Comparison of ENCODE assay signal across 12 mouse cellular contexts in the genomic region with DNA sequence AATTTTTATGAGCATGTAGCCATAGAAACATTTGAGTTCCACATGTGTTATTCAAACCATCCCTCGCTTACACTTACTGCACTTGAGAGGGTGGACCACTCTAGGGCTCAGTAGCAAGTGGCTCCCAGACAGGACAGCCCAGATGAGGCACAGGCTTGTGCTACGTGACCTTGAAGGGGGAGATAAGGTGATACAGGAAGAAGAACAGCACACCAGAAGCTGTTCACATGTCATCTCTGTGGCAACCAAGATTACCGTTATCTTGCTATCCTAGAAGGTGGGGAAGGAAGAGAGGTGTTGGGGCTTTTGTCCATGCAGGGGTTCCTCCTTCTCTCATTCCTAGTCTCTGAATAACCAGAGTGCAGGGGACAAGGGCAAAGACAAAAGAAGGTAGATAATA. TPM values are rescaled to one million over a fixed set of nuclear protein-coding genes. Genes with fewer than 3 reads are reported as not detected.
A peak's percentile ranks its signal among the peaks of the same experiment; 100 is the strongest.
DNase-seq lines count a peak whose midpoint lies in the region; ATAC-seq and TF ChIP-seq lines count a peak whose summit lies in the region.
"Had no signal": no experiment of that assay in that cellular context is flagged by ENCODE, and none has a peak within 500 bp of the region (broad histone marks: within the 10 kb centered on the region; RNA-seq: fewer than 3 reads in every experiment).

No protein-coding gene starts in this region.

- no peak for TF ChIP-seq CTCF in heart, adult 2 months (IDR thresholded peaks at IDR 0.05)

- peaks cover 39% of the 10 kb centered on the region for H3K4me1 ChIP-seq in heart, adult 2 months (ENCODE audit: control insufficient read depth, insufficient read depth, low read length)
- H3K4me1 ChIP-seq in lung, embryonic 15.5 days, result peaks cover 62% of the 10 kb centered on the region
- H3K4me1 ChIP-seq in hindbrain, embryonic 16.5 days (ENCODE audit: control insufficient read depth, insufficient read depth, low read depth, low read length), result peaks cover 8% of the 10 kb centered on the region

- TF ChIP-seq EP300 in heart, adult 2 months (IDR thresholded peaks at IDR 0.05; ENCODE audit: insufficient read depth, low read depth, low read length), result no peak

- H3K4me2 ChIP-seq in lung, embryonic 15.5 days, result no peak overlapping the region
- no peak overlapping the region for H3K4me2 ChIP-seq in hindbrain, embryonic 16.5 days (ENCODE audit: low read length)

- H3K79me2 ChIP-seq in heart, adult 2 months (replicated peaks; ENCODE audit: control insufficient read depth, insufficient read depth, low read length), result 0 out of 2 replicates have a peak, but pooled peaks cover 1% of the 10 kb centered on the region

- H3K36me3 ChIP-seq in heart, adult 2 months (ENCODE audit: control insufficient read depth, insufficient read depth, low read length), result peaks cover 40% of the 10 kb centered on the region
- H3K36me3 ChIP-seq in lung, embryonic 15.5 days, result no peaks in the 10 kb centered on the region
- H3K36me3 ChIP-seq in hindbrain, embryonic 16.5 days (ENCODE audit: control insufficient read depth, insufficient read depth, low read length), result no peaks in the 10 kb centered on the region

- H3K4me3 ChIP-seq in heart, adult 2 months, result no peak overlapping the region
- H3K4me3 ChIP-seq in lung, embryonic 15.5 days, result no peak overlapping the region
- no peak overlapping the region for H3K4me3 ChIP-seq in hindbrain, embryonic 16.5 days (ENCODE audit: low read length)

- ATAC-seq in lung, embryonic 15.5 days (ENCODE audit: borderline replicate concordance, extremely low read depth, low FRiP score, low TSS enrichment), result no peak
- 0 out of 2 replicates have a peak, but pooled peaks have one; percentile 23 for ATAC-seq in hindbrain, embryonic 16.5 days
- ATAC-seq in megakaryocyte, adult 5-6 weeks (ENCODE audit: poor library complexity, severe bottlenecking), result peak; percentile 25; the same call in 1 of the 2 replicates

- no peaks in the 10 kb centered on the region for H3K27me3 ChIP-seq in heart, adult 2 months (ENCODE audit: control insufficient read depth, insufficient read depth, low read length)
- H3K27me3 ChIP-seq in lung, embryonic 15.5 days, result no peaks in the 10 kb centered on the region
- H3K27me3 ChIP-seq in hindbrain, embryonic 16.5 days (replicated peaks; ENCODE audit: control insufficient read depth, insufficient read depth, low read length), result no peaks in the 10 kb centered on the region

- intact Hi-C loops in heart, adult 2 months (cut with DNase I), result no loop called here
- intact Hi-C loops in heart, postnatal 36 days (cut with DNase I), result loop anchor here (2.0 kb wide), 1 partner anchor 41 kb away; no protein-coding TSS in a partner anchor

- peak overlapping the region; percentile 94 for H3K27ac ChIP-seq in heart, adult 2 months
- peak overlapping the region; percentile 93 for H3K27ac ChIP-seq in lung, embryonic 15.5 days
- peak overlapping the region; percentile 73 for H3K27ac ChIP-seq in hindbrain, embryonic 16.5 days (ENCODE audit: low read depth, low read length)

- 56% methylated on average over 3 of the region's 3 CpGs for WGBS in heart, adult 2 months
- WGBS in lung, embryonic 15.5 days, result 81% methylated on average over 3 of the region's 3 CpGs
- WGBS in hindbrain, embryonic 16.5 days, result 93% methylated on average over 3 of the region's 3 CpGs

- no peak overlapping the region for H3K9ac ChIP-seq in heart, adult 2 months (ENCODE audit: low read depth, low read length)
- no peak overlapping the region for H3K9ac ChIP-seq in lung, embryonic 15.5 days
- H3K9ac ChIP-seq in hindbrain, embryonic 16.5 days (ENCODE audit: low read depth, low read length), result no peak overlapping the region

- TF ChIP-seq POLR2A in heart, adult 2 months (IDR thresholded peaks at IDR 0.05; ENCODE audit: insufficient read depth, low read depth, low read length), result no peak

- no peak for DNase-seq in heart, adult 2 months
- DNase-seq in heart, postnatal 36 days, result no peak
- no peak for DNase-seq in lung, postnatal 4 days
- no peak for DNase-seq in frontal cortex, postnatal 25 days (ENCODE audit: low spot score in 2 of 2)
- no peak for DNase-seq in thymus, postnatal 14 days
- DNase-seq: embryo, embryonic 11 days; gastrocnemius, postnatal 25 days; kidney, postnatal 25 days; thymus, postnatal 4 days had no signal

- no peaks in the 10 kb centered on the region for H3K9me3 ChIP-seq in lung, embryonic 15.5 days
- no peaks in the 10 kb centered on the region for H3K9me3 ChIP-seq in hindbrain, embryonic 16.5 days (ENCODE audit: control insufficient read depth, low read length)

RNA-seq across cellular contexts. Expression of a gene that starts 58.5 kb away (rescaled TPM):
- total RNA-seq in heart, adult 2 months (2021), result 10 to 100 TPM; 28.5 to 28.8 TPM
- polyA plus RNA-seq in heart, adult 2 months (2012; rRNA removed), result 33.4 and 34.1 TPM in 2 replicates
- 10 to 100 TPM; 32.0 to 35.5 TPM for total RNA-seq in heart, postnatal 36 days (2021)
- 48.4 and 50.2 TPM in 2 replicates for polyA plus RNA-seq in lung, embryonic 15.5 days (2015; fragmentation: Nextera tagmentation; extraction: Ambion mirVana)
- polyA plus RNA-seq in hindbrain, embryonic 16.5 days (2015; fragmentation: Nextera tagmentation; extraction: Ambion mirVana), result 85.3 and 86.0 TPM in 2 replicates
- 6.7 and 10.6 TPM in 2 replicates for total RNA-seq in megakaryocyte, adult 5-6 weeks (2015)
- 3.4 and 4.9 TPM in 2 replicates for total RNA-seq in megakaryocyte, adult 5-6 weeks (2017)
